Mouse (Mus musculus): ENCODE results near the gene Ndufb5.
"Not testable (repeated sequence)": the region's sequence is repeated elsewhere in the genome, so short reads cannot be mapped to it uniquely, and the experiment has no call there.

- not testable (repeated sequence) for TF ChIP-seq CTCF (IDR thresholded peaks at IDR 0.05; ENCODE audit: borderline replicate concordance, extremely low read depth, insufficient read depth, insufficient read length); POLR2A (IDR thresholded peaks at IDR 0.05; ENCODE audit: borderline replicate concordance, extremely low read depth, insufficient read depth, insufficient read length, poor library complexity, severe bottlenecking)
These were observed 32.2 kb upstream of the Ndufb5 start for GRCm38 (mm10) chr3:32704632-32705031.

Measured in brain, embryonic 14.5 days (tissue).